Mouse (Mus musculus) heart, adult 2 months (tissue): ENCODE measurements around the gene Ccnj.

ENCODE experiments used
- CTCF ChIP-seq: fragments of 200-600 bp; IDR thresholded peaks from 2 replicates; pipeline ENCODE4 v1.8.1; 2022; ENCODE audit warnings: antibody characterized with exemption, mild to moderate bottlenecking, moderate library complexity
- EP300 ChIP-seq: fragments of 200-500 bp; IDR thresholded peaks from 2 replicates; pipeline ENCODE4 v1.6.1; 2011; ENCODE audit warnings: low read depth, low read length, control low read depth; ENCODE audit not compliant: insufficient read depth
- POLR2A ChIP-seq: fragments of 200-500 bp; IDR thresholded peaks from 2 replicates; pipeline ENCODE4 v1.6.1; 2011; ENCODE audit warnings: mild to moderate bottlenecking, low read depth, low read length, control low read depth; ENCODE audit not compliant: insufficient read depth

DNA sequence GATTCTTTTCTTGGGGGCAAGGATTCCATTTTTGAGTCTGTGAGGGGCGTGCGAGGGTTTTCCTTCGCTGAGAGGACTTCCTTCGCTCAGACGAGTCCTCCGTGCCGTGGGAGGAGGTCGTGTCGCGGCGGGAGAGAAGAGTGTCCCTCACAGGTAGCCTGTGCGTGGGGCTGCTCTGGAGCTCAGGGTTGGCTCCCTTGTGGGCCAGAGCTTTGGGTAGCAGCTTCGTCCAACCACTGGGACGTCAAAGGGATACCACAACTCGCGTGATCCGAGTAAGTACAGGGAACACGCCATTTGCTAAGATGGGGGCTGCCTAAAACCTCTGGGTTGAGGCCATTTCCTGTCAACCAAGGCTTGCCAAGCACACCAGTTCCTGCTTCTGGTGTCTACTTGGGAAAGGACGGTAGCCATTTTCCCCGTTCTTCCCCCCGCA is 63.0 kb downstream of the Ccnj start:
- TF ChIP-seq CTCF (no peak), POLR2A (no peak), EP300 (no peak)
